Mouse (Mus musculus): ENCODE data around the gene Abcg4. TPM values are rescaled to one million over a fixed set of nuclear protein-coding genes. Genes with fewer than 3 reads are reported as not detected.

The Abcg4 gene
- polyA plus RNA-seq, 1 experiment from 2014 or later = 2.7 TPM

GRCm38 (mm10) chr9:44247907-44248306, 40.5 kb downstream of the Abcg4 start:
- H3K9ac ChIP-seq (ENCODE audit: low read length) = no peak overlapping the region
- H3K27me3 ChIP-seq (ENCODE audit: control insufficient read depth, insufficient read depth, low read length) = peaks cover 8% of the 10 kb centered on the region; the same call in 1 of the 2 replicates
- no peak overlapping the region for H3K4me3 ChIP-seq (ENCODE audit: control insufficient read depth in 1 of 2, insufficient read depth in 1 of 2, low read depth in 1 of 2, low read length in 2 of 2)
- peaks cover 0 to 9% of the 10 kb centered on the region in 2 experiments; a peak in 2 of 4 replicates for H3K4me1 ChIP-seq (ENCODE audit: control insufficient read depth in 2 of 2, insufficient read depth in 2 of 2, low read length in 2 of 2)
- 66% methylated on average over 6 of the region's 6 CpGs for WGBS
- H3K36me3 ChIP-seq (ENCODE audit: control insufficient read depth, insufficient read depth, low read length) = 0 out of 2 replicates have a peak, but pooled peaks cover 2% of the 10 kb centered on the region
- H3K4me2 ChIP-seq (ENCODE audit: low read length) = no peak overlapping the region
- no peak for ATAC-seq (ENCODE audit: insufficient number of reproducible peaks, insufficient read depth, low FRiP score, low read depth)
- H3K27ac ChIP-seq (replicated peaks in 1 of 2; ENCODE audit: control insufficient read depth in 1 of 2, insufficient read depth in 1 of 2, low read depth in 2 of 2, low read length in 2 of 2) = no peak overlapping the region
- H3K9me3 ChIP-seq (ENCODE audit: control insufficient read depth, low read length) = no peaks in the 10 kb centered on the region

- H3K4me1 ChIP-seq (ENCODE audit: control insufficient read depth in 2 of 2, insufficient read depth in 2 of 2, low read length in 2 of 2) = no peaks in the 10 kb centered on the region
- no peak overlapping the region for H3K4me3 ChIP-seq (ENCODE audit: control insufficient read depth in 1 of 2, insufficient read depth in 1 of 2, low read depth in 1 of 2, low read length in 2 of 2)
- 0 out of 2 replicates have a peak, but pooled peaks cover 5% of the 10 kb centered on the region for H3K27me3 ChIP-seq (ENCODE audit: control insufficient read depth, insufficient read depth, low read length)
- H3K9me3 ChIP-seq (ENCODE audit: control insufficient read depth, low read length) = no peaks in the 10 kb centered on the region
- H3K27ac ChIP-seq (replicated peaks in 1 of 2; ENCODE audit: control insufficient read depth in 1 of 2, insufficient read depth in 1 of 2, low read depth in 2 of 2, low read length in 2 of 2) = no peak overlapping the region
- no peak for ATAC-seq (ENCODE audit: insufficient number of reproducible peaks, insufficient read depth, low FRiP score, low read depth)
- H3K9ac ChIP-seq (ENCODE audit: low read length) = no peak overlapping the region
- 43% methylated on average over 2 of the region's 2 CpGs for WGBS
- no peaks in the 10 kb centered on the region for H3K36me3 ChIP-seq (ENCODE audit: control insufficient read depth, insufficient read depth, low read length)
- H3K4me2 ChIP-seq (ENCODE audit: low read length) = no peak overlapping the region
These were observed 44.8 kb downstream of the Abcg4 start for GRCm38 (mm10) chr9:44243621-44244020.

- no peak for ATAC-seq (ENCODE audit: insufficient number of reproducible peaks, insufficient read depth, low FRiP score, low read depth)
- Histone ChIP-seq H3K4me3 (ENCODE audit: control insufficient read depth in 1 of 2, insufficient read depth in 1 of 2, low read depth in 1 of 2, low read length in 2 of 2) (no peak overlapping the region), H3K9me3 (ENCODE audit: control insufficient read depth, low read length) (no peaks in the 10 kb centered on the region), H3K4me2 (ENCODE audit: low read length) (no peak overlapping the region), H3K4me1 (ENCODE audit: control insufficient read depth in 2 of 2, insufficient read depth in 2 of 2, low read length in 2 of 2) (no peaks in the 10 kb centered on the region), H3K27me3 (ENCODE audit: control insufficient read depth, insufficient read depth, low read length) (no peaks in the 10 kb centered on the region), H3K36me3 (ENCODE audit: control insufficient read depth, insufficient read depth, low read length) (no peaks in the 10 kb centered on the region), H3K9ac (ENCODE audit: low read length) (no peak overlapping the region), H3K27ac (replicated peaks in 1 of 2; ENCODE audit: control insufficient read depth in 1 of 2, insufficient read depth in 1 of 2, low read depth in 2 of 2, low read length in 2 of 2) (no peak overlapping the region)
- WGBS = 55% methylated on average over 9 of the region's 9 CpGs
These were observed 47.0 kb downstream of the Abcg4 start for GRCm38 (mm10) chr9:44241418-44241817.

- 56% methylated on average over 5 of the region's 5 CpGs for WGBS
- no peaks in the 10 kb centered on the region for H3K9me3 ChIP-seq (ENCODE audit: control insufficient read depth, low read length)
These were observed 47.5 kb downstream of the Abcg4 start for GRCm38 (mm10) chr9:44240911-44241310.

GRCm38 (mm10) chr9:44240399-44240798, 48.0 kb downstream of the Abcg4 start, which contains the start of gene Ccdc153:
Gene Ccdc153 (plus strand): TSS chr9:44240676.
- H3K4me1 ChIP-seq (ENCODE audit: control insufficient read depth in 2 of 2, insufficient read depth in 2 of 2, low read length in 2 of 2) = no peaks in the 10 kb centered on the region
- 47% methylated on average over 2 of the region's 2 CpGs for WGBS
- H3K9me3 ChIP-seq (ENCODE audit: control insufficient read depth, low read length) = no peaks in the 10 kb centered on the region
- no peak within 1 kb of the TSS for H3K4me3 ChIP-seq (ENCODE audit: control insufficient read depth in 1 of 2, insufficient read depth in 1 of 2, low read depth in 1 of 2, low read length in 2 of 2)
- no peak within 1 kb of the TSS for H3K4me2 ChIP-seq (ENCODE audit: low read length)
- no peaks in the 10 kb centered on the region for H3K36me3 ChIP-seq (ENCODE audit: control insufficient read depth, insufficient read depth, low read length)
- no peaks in the 10 kb centered on the region for H3K27me3 ChIP-seq (ENCODE audit: control insufficient read depth, insufficient read depth, low read length)
- no peak within 1 kb of the TSS for H3K9ac ChIP-seq (ENCODE audit: low read length)
- H3K27ac ChIP-seq (replicated peaks in 1 of 2; ENCODE audit: control insufficient read depth in 1 of 2, insufficient read depth in 1 of 2, low read depth in 2 of 2, low read length in 2 of 2) = no peak within 1 kb of the TSS
- no peak for ATAC-seq (ENCODE audit: insufficient number of reproducible peaks, insufficient read depth, low FRiP score, low read depth)

More at GRCm38 (mm10) chr9:44240911-44241310, 47.5 kb downstream of the Abcg4 start:
- H3K27ac ChIP-seq (replicated peaks in 1 of 2; ENCODE audit: control insufficient read depth in 1 of 2, insufficient read depth in 1 of 2, low read depth in 2 of 2, low read length in 2 of 2) = no peak overlapping the region
- H3K4me1 ChIP-seq (ENCODE audit: control insufficient read depth in 2 of 2, insufficient read depth in 2 of 2, low read length in 2 of 2) = no peaks in the 10 kb centered on the region
- H3K4me2 ChIP-seq (ENCODE audit: low read length) = no peak overlapping the region
- no peaks in the 10 kb centered on the region for H3K36me3 ChIP-seq (ENCODE audit: control insufficient read depth, insufficient read depth, low read length)
- H3K9ac ChIP-seq (ENCODE audit: low read length) = no peak overlapping the region
- H3K4me3 ChIP-seq (ENCODE audit: control insufficient read depth in 1 of 2, insufficient read depth in 1 of 2, low read depth in 1 of 2, low read length in 2 of 2) = no peak overlapping the region
- H3K27me3 ChIP-seq (ENCODE audit: control insufficient read depth, insufficient read depth, low read length) = no peaks in the 10 kb centered on the region
- no peak for ATAC-seq (ENCODE audit: insufficient number of reproducible peaks, insufficient read depth, low FRiP score, low read depth)

- Histone ChIP-seq H3K9me3 (ENCODE audit: control insufficient read depth, low read length) (no peaks in the 10 kb centered on the region), H3K27ac (replicated peaks in 1 of 2; ENCODE audit: control insufficient read depth in 1 of 2, insufficient read depth in 1 of 2, low read depth in 2 of 2, low read length in 2 of 2) (no peak overlapping the region), H3K27me3 (ENCODE audit: control insufficient read depth, insufficient read depth, low read length) (no peaks in the 10 kb centered on the region), H3K9ac (ENCODE audit: low read length) (no peak overlapping the region), H3K36me3 (ENCODE audit: control insufficient read depth, insufficient read depth, low read length) (no peaks in the 10 kb centered on the region), H3K4me1 (ENCODE audit: control insufficient read depth in 2 of 2, insufficient read depth in 2 of 2, low read length in 2 of 2) (0 out of 4 replicates have a peak, but pooled peaks cover 0 to 1% of the 10 kb centered on the region in 2 experiments), H3K4me3 (ENCODE audit: control insufficient read depth in 1 of 2, insufficient read depth in 1 of 2, low read depth in 1 of 2, low read length in 2 of 2) (no peak overlapping the region), H3K4me2 (ENCODE audit: low read length) (no peak overlapping the region)
- WGBS = 9% methylated on average over 5 of the region's 5 CpGs
- ATAC-seq (ENCODE audit: insufficient number of reproducible peaks, insufficient read depth, low FRiP score, low read depth) = no peak
These were observed 49.0 kb downstream of the Abcg4 start for GRCm38 (mm10) chr9:44239447-44239846.

GRCm38 (mm10) chr9:44238501-44239190, 49.8 kb downstream of the Abcg4 start:
- Histone ChIP-seq H3K9me3 (ENCODE audit: control insufficient read depth, low read length) (no peaks in the 10 kb centered on the region), H3K27ac (replicated peaks in 1 of 2; ENCODE audit: control insufficient read depth in 1 of 2, insufficient read depth in 1 of 2, low read depth in 2 of 2, low read length in 2 of 2) (no peak overlapping the region), H3K4me2 (ENCODE audit: low read length) (no peak overlapping the region), H3K4me3 (ENCODE audit: control insufficient read depth in 1 of 2, insufficient read depth in 1 of 2, low read depth in 1 of 2, low read length in 2 of 2) (no peak overlapping the region), H3K27me3 (ENCODE audit: control insufficient read depth, insufficient read depth, low read length) (no peaks in the 10 kb centered on the region), H3K4me1 (ENCODE audit: control insufficient read depth in 2 of 2, insufficient read depth in 2 of 2, low read length in 2 of 2) (0 out of 4 replicates have a peak, but pooled peaks cover 0 to 2% of the 10 kb centered on the region in 2 experiments), H3K36me3 (ENCODE audit: control insufficient read depth, insufficient read depth, low read length) (no peaks in the 10 kb centered on the region), H3K9ac (ENCODE audit: low read length) (no peak overlapping the region)
- no peak for ATAC-seq (ENCODE audit: insufficient number of reproducible peaks, insufficient read depth, low FRiP score, low read depth)
- WGBS = 74% methylated on average over 17 of the region's 17 CpGs
